Mouse (Mus musculus): ENCODE data around the gene AC161166.1.

GRCm38 (mm10) chr7:24533806-24534205 is 21.6 kb upstream of the AC161166.1 start:
- no peak for TF ChIP-seq CTCF (IDR thresholded peaks at IDR 0.05; ENCODE audit: low read depth)
- no peak for TF ChIP-seq EP300 (IDR thresholded peaks at IDR 0.05; ENCODE audit: low read depth)

Measured in liver, embryonic 14.5 days (tissue).